Mouse (Mus musculus): ENCODE measurements around the gene Prdx3.

The Prdx3 gene

GRCm38 (mm10) chr19:60860868-60861700 lies 13.3 kb downstream of the Prdx3 start, which contains the start of gene Sfxn4:
Sfxn4 (minus strand) TSS chr19:60861479.
- peak; percentile 94 for DNase-seq

- no peak for DNase-seq
These were observed 28.6 kb downstream of the Prdx3 start for GRCm38 (mm10) chr19:60845731-60846130.

- DNase-seq, result no peak
These were observed 31.0 kb downstream of the Prdx3 start for GRCm38 (mm10) chr19:60843324-60843723.

GRCm38 (mm10) chr19:60837747-60838146 lies 36.6 kb downstream of the Prdx3 start:
- peak; percentile 65 for DNase-seq

- DNase-seq, result no peak
These were observed 55.7 kb downstream of the Prdx3 start for GRCm38 (mm10) chr19:60818677-60819076.
